Mouse (Mus musculus) ES-E14 (cell line): ENCODE data around the gene Nup107.

Experiments used
- HCFC1 ChIP-seq: IDR thresholded peaks from 2 replicates; pipeline ENCODE4 v1.6.1; 2012; ENCODE audit warnings: low read length, inconsistent platforms, borderline replicate concordance; ENCODE audit not compliant: insufficient read depth
- MAFK ChIP-seq: IDR thresholded peaks from 2 replicates; pipeline ENCODE4 v1.6.1; 2014; ENCODE audit warnings: mild to moderate bottlenecking, low read depth, low read length, inconsistent platforms; ENCODE audit not compliant: insufficient read depth
- ZC3H11A ChIP-seq: IDR thresholded peaks from 2 replicates; pipeline ENCODE4 v1.6.1; 2012; ENCODE audit warnings: low read depth, mild to moderate bottlenecking, inconsistent platforms, low read length, borderline replicate concordance

- TF ChIP-seq ZC3H11A (no peak), MAFK (no peak), HCFC1 (no peak)
Measured at GRCm38 (mm10) chr10:117754609-117754940, 37.9 kb downstream of the Nup107 start.
